Mouse (Mus musculus) liver, embryonic 15.5 days (tissue): Measurements from ENCODE around the gene Tiam2. TPM values are rescaled to one million over a fixed set of nuclear protein-coding genes. Genes with fewer than 3 reads are reported as not detected.

Experiments used
- polyA plus RNA-seq: library from polyadenylated mRNA; unstranded; fragments of >200 nt; fragmentation: Nextera tagmentation; extraction: Ambion mirVana; gene quantifications from 2 replicates; pipeline ENCODE4 v1.2.1, GENCODE M21; 2015

Gene Tiam2
- polyA plus RNA-seq, 1 experiment from 2014 or later: 0.73 TPM

Other genes with a start within 250 kb of the Tiam2 start
- gene Scaf8, start 211.6 kb upstream of the Tiam2 start, polyA plus RNA-seq: 7.8 and 8.0 TPM in 2 replicates
- gene Cldn20, start 206.0 kb downstream of the Tiam2 start, polyA plus RNA-seq: not detected in 2 replicates
- 9.6 and 11.4 TPM in 2 replicates for gene Tfb1m, start 231.2 kb downstream of the Tiam2 start, polyA plus RNA-seq